Mouse (Mus musculus) erythroblast, adult 5-6 weeks (primary cell): Measurements from ENCODE around the gene Klhl3. TPM values are rescaled to one million over a fixed set of nuclear protein-coding genes. Genes with fewer than 3 reads are reported as not detected.

Source experiments
- ATAC-seq: replicated peaks from 2 replicates; pipeline ENCODE4 v1.8.0; 2016; ENCODE audit warnings: moderate number of reproducible peaks, mild to moderate bottlenecking, moderate TSS enrichment, inconsistent platforms; ENCODE audit not compliant: poor library complexity, low FRiP score, severe bottlenecking
- total RNA-seq, 2 experiments: library from RNA; stranded (forward) in 1 of 2; stranded (reverse) in 1 of 2; fragments of 150-400 nt in 1 of 2; fragments of 200-764, 138-1000 nt in 1 of 2; gene quantifications; 2 replicates each; pipeline versions ENCODE4 v1.2.3 to v1.2.4; 2015 to 2017; ENCODE audit warnings: low replicate concordance in 2 of 2

Klhl3 gene
- total RNA-seq, 2 experiments from 2014 or later: not detected

DNA sequence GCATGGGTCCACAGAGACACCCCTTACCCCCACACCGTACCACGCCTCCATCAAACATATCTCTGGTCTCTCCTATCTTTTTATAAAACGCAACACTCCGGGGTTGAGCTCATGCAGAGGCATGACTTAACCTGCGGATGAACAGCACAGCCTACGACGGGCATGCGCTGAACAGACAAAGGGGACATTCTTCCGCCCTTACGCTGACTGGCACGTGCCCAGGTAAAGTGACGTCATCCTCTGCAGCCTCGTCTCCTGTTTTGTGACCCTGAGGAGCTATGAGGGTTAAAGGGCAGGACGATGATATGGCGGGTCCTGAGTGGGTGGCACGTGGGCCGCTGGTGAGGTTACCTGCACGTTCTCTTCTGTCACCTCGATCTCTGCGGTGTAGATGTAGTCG lies 42.2 kb downstream of the Klhl3 start:
- no peak for ATAC-seq

GRCm38 (mm10) chr13:58070504-58070903 lies 42.9 kb downstream of the Klhl3 start:
- no peak for ATAC-seq

DNA sequence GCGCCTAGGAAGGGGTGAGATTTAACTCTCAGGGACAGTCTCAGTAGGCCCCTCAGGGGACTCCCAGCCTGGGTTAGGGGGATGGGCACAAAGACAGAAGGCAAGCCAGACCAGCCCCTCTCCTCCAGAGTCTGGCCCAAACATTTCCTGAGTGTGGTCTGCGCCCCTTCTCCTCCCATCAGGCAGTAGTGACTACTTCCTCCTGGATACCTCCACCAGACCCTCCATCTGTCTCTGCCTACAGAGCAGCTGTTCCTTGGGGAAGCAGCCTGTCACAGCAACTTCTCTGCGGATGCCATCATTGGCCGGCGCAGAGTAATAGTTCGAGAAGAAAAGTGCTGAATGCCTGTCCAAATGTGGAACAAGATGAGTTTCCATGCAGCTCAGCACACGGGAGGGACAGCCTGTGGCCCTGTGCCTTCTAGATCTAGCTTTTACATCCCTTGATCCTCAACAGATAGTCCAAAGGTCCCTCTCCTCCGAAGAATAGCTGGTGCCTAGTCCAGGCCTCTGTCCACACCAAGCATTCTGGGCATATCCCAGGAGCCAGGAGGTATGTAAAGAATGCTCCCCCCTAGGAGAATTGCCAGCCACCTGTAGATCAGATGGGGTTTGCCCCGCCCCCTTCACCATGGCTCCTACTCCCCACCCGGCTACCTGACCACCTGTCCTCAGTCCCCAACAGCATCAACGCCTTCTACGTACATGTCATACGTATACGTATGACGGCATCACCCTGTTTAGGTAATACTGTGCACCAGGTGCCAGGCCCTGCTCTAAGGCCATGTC lies 44.8 kb downstream of the Klhl3 start:
- ATAC-seq: no peak

GRCm38 (mm10) chr13:58067540-58068103 lies 45.8 kb downstream of the Klhl3 start:
- no peak for ATAC-seq

GRCm38 (mm10) chr13:58066496-58067389 lies 46.6 kb downstream of the Klhl3 start:
- no peak for ATAC-seq

GRCm38 (mm10) chr13:58066081-58066495 lies 47.3 kb downstream of the Klhl3 start:
- no peak for ATAC-seq

DNA sequence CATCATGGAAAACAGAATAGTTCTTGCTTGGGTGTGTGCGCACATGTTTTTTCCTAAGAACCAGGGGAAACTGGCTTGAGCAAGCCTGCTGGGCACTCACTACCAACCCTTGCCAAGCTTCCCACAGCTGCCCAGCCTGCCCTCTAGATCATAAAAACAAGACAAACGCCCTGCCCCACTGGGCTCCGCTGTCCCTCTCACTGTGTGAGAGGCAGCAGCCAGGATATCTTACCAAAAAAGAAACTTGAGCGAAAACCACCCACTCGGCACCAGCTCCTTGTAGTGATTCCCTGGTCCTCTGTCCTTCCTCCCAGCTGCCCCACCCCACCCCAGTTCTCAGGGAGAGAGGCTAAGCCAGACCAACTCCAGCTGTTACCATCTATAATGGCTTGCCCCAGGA lies 48.1 kb downstream of the Klhl3 start:
- no peak for ATAC-seq

GRCm38 (mm10) chr13:58057953-58058870 lies 55.2 kb downstream of the Klhl3 start:
- no peak for ATAC-seq

GRCm38 (mm10) chr13:58056618-58057017 lies 56.8 kb downstream of the Klhl3 start:
- ATAC-seq: no peak

DNA sequence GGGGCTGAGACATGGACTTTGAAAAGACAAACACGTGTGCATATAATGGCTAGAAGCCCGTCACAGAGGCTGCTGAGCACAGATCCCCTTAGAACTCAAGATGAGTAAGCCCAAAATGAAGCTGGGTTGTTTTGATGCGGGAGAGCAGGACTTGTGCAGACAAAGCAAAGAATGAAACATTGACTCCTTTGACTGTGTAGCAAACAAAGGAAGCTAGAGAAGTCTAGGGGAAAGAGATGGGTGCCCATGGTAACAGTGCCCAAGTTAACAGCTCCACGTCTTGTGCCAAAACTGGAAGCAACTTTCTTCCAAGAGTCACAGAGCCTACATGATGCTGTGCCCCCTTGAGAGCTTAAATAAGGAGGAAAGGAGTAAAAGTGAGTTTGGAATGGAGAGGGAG lies 59.8 kb downstream of the Klhl3 start:
- ATAC-seq: no peak

DNA sequence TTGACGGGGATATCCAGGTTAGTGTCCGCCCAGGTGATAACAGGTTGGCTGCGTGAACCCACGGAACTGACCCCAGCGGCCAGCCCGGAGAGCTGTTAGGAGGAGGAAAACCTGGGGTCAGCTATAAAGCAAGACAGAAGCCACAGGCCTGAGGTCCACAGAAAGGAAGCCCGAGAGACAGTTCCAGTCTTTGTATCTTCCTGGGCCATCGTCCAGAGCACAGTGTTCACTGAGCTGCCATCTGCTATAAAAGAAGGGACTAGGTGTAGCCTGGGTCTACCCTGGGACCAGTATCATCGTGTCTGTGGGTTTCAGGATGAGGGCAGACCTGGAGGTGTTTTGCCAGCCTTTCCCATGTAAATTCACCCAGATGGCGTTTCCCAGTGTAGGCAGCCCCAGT lies 61.7 kb downstream of the Klhl3 start:
- ATAC-seq: no peak

DNA sequence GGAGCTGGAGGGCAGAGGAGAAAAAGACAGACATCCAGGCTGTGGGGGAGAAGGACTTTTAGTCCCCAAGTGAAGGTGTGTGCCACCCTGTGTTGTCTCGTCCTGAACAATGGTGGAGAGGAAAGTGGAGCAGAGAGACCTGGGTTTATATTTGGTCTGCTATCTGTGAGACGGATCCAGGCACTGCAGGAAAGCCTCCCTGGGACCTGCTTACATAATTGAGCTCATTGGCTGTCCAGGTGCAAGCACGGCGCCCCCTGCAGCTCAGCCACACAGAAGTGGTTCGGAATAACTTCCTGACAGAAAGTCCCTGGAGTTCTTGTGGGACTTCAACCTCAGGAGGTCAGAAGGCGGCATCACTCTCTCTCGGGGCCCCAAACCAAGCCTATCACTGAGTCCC lies 62.1 kb downstream of the Klhl3 start:
- ATAC-seq: no peak

GRCm38 (mm10) chr13:58049121-58049520 lies 64.3 kb downstream of the Klhl3 start:
- ATAC-seq: no peak

GRCm38 (mm10) chr13:58048076-58048475 lies 65.3 kb downstream of the Klhl3 start:
- no peak for ATAC-seq

- ATAC-seq: no peak
Measured at GRCm38 (mm10) chr13:58046178-58046577, 67.2 kb downstream of the Klhl3 start.

DNA sequence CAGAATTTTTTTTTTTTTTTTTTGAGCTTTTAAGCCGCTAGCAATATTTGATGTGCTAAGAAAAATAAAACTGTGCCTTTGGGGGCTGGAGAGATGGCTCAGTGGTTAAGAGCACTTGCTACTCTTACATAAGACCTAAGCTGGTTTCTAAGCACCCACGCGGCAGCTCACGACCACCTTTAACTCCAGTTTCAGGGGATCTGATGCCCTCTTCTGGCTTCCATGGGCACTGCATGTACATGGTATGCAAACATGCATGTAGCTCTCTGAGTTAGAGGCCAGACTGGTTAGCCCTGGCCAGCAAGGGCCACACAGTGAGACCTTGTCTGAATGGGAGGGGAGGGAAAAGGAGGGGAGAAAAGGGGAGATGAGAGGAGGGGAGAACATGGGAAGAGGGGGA lies 68.1 kb downstream of the Klhl3 start:
- ATAC-seq: no peak

GRCm38 (mm10) chr13:58043278-58043677 lies 70.1 kb downstream of the Klhl3 start:
- ATAC-seq: no peak

- ATAC-seq: no peak
Measured at GRCm38 (mm10) chr13:58040112-58040511, 73.3 kb downstream of the Klhl3 start.

GRCm38 (mm10) chr13:58037506-58037905 lies 75.9 kb downstream of the Klhl3 start:
- ATAC-seq: no peak
